8 mouse cellular contexts compared by ENCODE assay signal in genomic region chr7:141194409-141194808, GRCm38 (mm10). TPM values are rescaled to one million over a fixed set of nuclear protein-coding genes. Genes with fewer than 3 reads are reported as not detected.
A peak's percentile ranks its signal among the peaks of the same experiment; 100 is the strongest.
DNase-seq lines count a peak whose midpoint lies in the region; ATAC-seq and TF ChIP-seq lines count a peak whose summit lies in the region.

No protein-coding gene starts in this region.

- H3K4me2 ChIP-seq in liver, embryonic 12.5 days = peak overlapping the region; percentile 97

- peak overlapping the region; percentile 82 for H3K9ac ChIP-seq in liver, embryonic 12.5 days

- TF ChIP-seq POLR2A in testis, adult 2 months (IDR thresholded peaks at IDR 0.05; ENCODE audit: control insufficient read depth, low read depth, low read length) = no peak

- H3K9me3 ChIP-seq in erythroblast, embryonic 14.5 days (ENCODE audit: control insufficient read depth, low read length) = no peaks in the 10 kb centered on the region
- H3K9me3 ChIP-seq in liver, embryonic 12.5 days (replicated peaks) = no peaks in the 10 kb centered on the region

- peaks cover 89% of the 10 kb centered on the region for H3K4me1 ChIP-seq in erythroblast, embryonic 14.5 days (ENCODE audit: control insufficient read depth)
- H3K4me1 ChIP-seq in testis, adult 2 months (ENCODE audit: control insufficient read depth, insufficient read depth, low read length) = peaks cover 7% of the 10 kb centered on the region
- peaks cover 85% of the 10 kb centered on the region for H3K4me1 ChIP-seq in liver, embryonic 12.5 days

- no peak for ATAC-seq in erythroblast, adult 5-6 weeks (replicated peaks; ENCODE audit: low FRiP score, poor library complexity, severe bottlenecking)
- no peak for ATAC-seq in liver, embryonic 12.5 days

- no peaks in the 10 kb centered on the region for H3K27me3 ChIP-seq in erythroblast, embryonic 14.5 days (ENCODE audit: control insufficient read depth)
- no peaks in the 10 kb centered on the region for H3K27me3 ChIP-seq in testis, adult 2 months (ENCODE audit: control insufficient read depth, insufficient read depth, low read length)
- H3K27me3 ChIP-seq in liver, embryonic 12.5 days (replicated peaks) = no peaks in the 10 kb centered on the region

- DNase-seq in testis, postnatal 14 days (ENCODE audit: low spot score) = no peak
- no peak for DNase-seq in natural killer cell, adult 2 months (ENCODE audit: low spot score in 2 of 2)
- no peak for DNase-seq in embryo, embryonic 11 days
- no peak for DNase-seq in kidney, adult 18-20 months

- H3K36me3 ChIP-seq in erythroblast, embryonic 14.5 days (ENCODE audit: control insufficient read depth) = peaks cover 59% of the 10 kb centered on the region
- H3K36me3 ChIP-seq in testis, adult 2 months (ENCODE audit: control insufficient read depth, insufficient read depth, low read length) = no peaks in the 10 kb centered on the region; the same call in 1 of the 2 replicates
- H3K36me3 ChIP-seq in liver, embryonic 12.5 days = peaks cover 32% of the 10 kb centered on the region

- H3K27ac ChIP-seq in testis, adult 2 months (ENCODE audit: control insufficient read depth, insufficient read depth, low read depth, low read length) = peak overlapping the region; percentile 79
- H3K27ac ChIP-seq in liver, embryonic 12.5 days = peak overlapping the region; percentile 95

- under 1% methylated on average over 23 of the region's 23 CpGs for WGBS in liver, embryonic 12.5 days (ENCODE audit: insufficient replicate concordance)

- H3K4me3 ChIP-seq in erythroblast, embryonic 14.5 days (replicated peaks) = peak overlapping the region; percentile 78
- H3K4me3 ChIP-seq in testis, adult 2 months (ENCODE audit: control insufficient read depth, low read depth, low read length) = peak overlapping the region; percentile 95
- peak overlapping the region; percentile 93 for H3K4me3 ChIP-seq in liver, embryonic 12.5 days

- TF ChIP-seq CTCF in testis, adult 2 months (IDR thresholded peaks at IDR 0.05; ENCODE audit: control insufficient read depth, insufficient read depth, insufficient replicate concordance, low read depth, low read length) = no peak

RNA-seq across cellular contexts. Expression of gene Lrrc56, which starts 0.5 kb away (rescaled TPM):
- 19.2 and 22.6 TPM in 2 replicates for polyA plus RNA-seq in erythroblast, embryonic 14.5 days (2012)
- 2.1 TPM in 1 of 2 replicates, not detected in the other for total RNA-seq in erythroblast, adult 5-6 weeks (2015; ENCODE audit: low replicate concordance)
- total RNA-seq in erythroblast, adult 5-6 weeks (2017; ENCODE audit: low replicate concordance) = 0.94 and 1.8 TPM in 2 replicates
- 131 and 140 TPM in 2 replicates for polyA plus RNA-seq in testis, adult 2 months (2012; rRNA removed)
- 16.4 and 17.9 TPM in 2 replicates for polyA plus RNA-seq in liver, embryonic 12.5 days (2016; fragmentation: Nextera tagmentation; extraction: Ambion mirVana)

RNA-seq across cellular contexts. Expression of gene Hras, which starts 0.6 kb away (rescaled TPM):
- polyA plus RNA-seq in erythroblast, embryonic 14.5 days (2012) = 34.0 and 43.9 TPM in 2 replicates
- total RNA-seq in erythroblast, adult 5-6 weeks (2015; ENCODE audit: low replicate concordance) = 3.8 and 24.9 TPM in 2 replicates
- 11.4 and 20.8 TPM in 2 replicates for total RNA-seq in erythroblast, adult 5-6 weeks (2017; ENCODE audit: low replicate concordance)
- polyA plus RNA-seq in testis, adult 2 months (2012; rRNA removed) = 41.6 and 46.6 TPM in 2 replicates
- polyA plus RNA-seq in liver, embryonic 12.5 days (2016; fragmentation: Nextera tagmentation; extraction: Ambion mirVana) = 124 and 125 TPM in 2 replicates

RNA-seq across cellular contexts. Expression of gene Lmntd2, which starts 19.5 kb away (rescaled TPM):
- polyA plus RNA-seq in erythroblast, embryonic 14.5 days (2012) = 0.28 and 0.51 TPM in 2 replicates
- not detected in 2 replicates for total RNA-seq in erythroblast, adult 5-6 weeks (2015; ENCODE audit: low replicate concordance)
- 0.17 and 1.7 TPM in 2 replicates for total RNA-seq in erythroblast, adult 5-6 weeks (2017; ENCODE audit: low replicate concordance)
- 216 and 222 TPM in 2 replicates for polyA plus RNA-seq in testis, adult 2 months (2012; rRNA removed)
- polyA plus RNA-seq in liver, embryonic 12.5 days (2016; fragmentation: Nextera tagmentation; extraction: Ambion mirVana) = 0.99 and 1.1 TPM in 2 replicates

RNA-seq across cellular contexts. Expression of gene Rassf7, which starts 21.3 kb away (rescaled TPM):
- 7.3 and 10.7 TPM in 2 replicates for polyA plus RNA-seq in erythroblast, embryonic 14.5 days (2012)
- total RNA-seq in erythroblast, adult 5-6 weeks (2015; ENCODE audit: low replicate concordance) = 1.7 and 6.0 TPM in 2 replicates
- 3.9 and 12.2 TPM in 2 replicates for total RNA-seq in erythroblast, adult 5-6 weeks (2017; ENCODE audit: low replicate concordance)
- polyA plus RNA-seq in testis, adult 2 months (2012; rRNA removed) = 33.5 and 41.7 TPM in 2 replicates
- polyA plus RNA-seq in liver, embryonic 12.5 days (2016; fragmentation: Nextera tagmentation; extraction: Ambion mirVana) = 27.3 and 28.3 TPM in 2 replicates

RNA-seq across cellular contexts. Expression of gene Rnh1, which starts 21.8 kb away (rescaled TPM):
- 0.48 and 1.5 TPM in 2 replicates for polyA plus RNA-seq in erythroblast, embryonic 14.5 days (2012)
- 11.9 and 13.8 TPM in 2 replicates for total RNA-seq in erythroblast, adult 5-6 weeks (2015; ENCODE audit: low replicate concordance)
- total RNA-seq in erythroblast, adult 5-6 weeks (2017; ENCODE audit: low replicate concordance) = 15.1 and 15.7 TPM in 2 replicates
- polyA plus RNA-seq in testis, adult 2 months (2012; rRNA removed) = 16.6 and 16.7 TPM in 2 replicates
- 55.0 and 65.0 TPM in 2 replicates for polyA plus RNA-seq in liver, embryonic 12.5 days (2016; fragmentation: Nextera tagmentation; extraction: Ambion mirVana)

Comparison
In these comparisons a context has a peak if more than half of its experiments do, and no peak if none do; other contexts are left out.
1. RNA of gene Lmntd2, which starts 19.5 kb away (polyA plus RNA-seq): 216 to 222 TPM in testis, adult 2 months; 0.99 to 1.1 TPM in liver, embryonic 12.5 days and 0.28 to 0.51 TPM in erythroblast, embryonic 14.5 days; every median in the first group is over 100 times any median in the second.
2. Peak in every context shown above with its lines, with median percentiles within 50 percentile points of each other: H3K4me3 ChIP-seq.